Mouse (Mus musculus) layer of hippocampus, adult 9-10 months (tissue): Measurements from ENCODE around the gene Sptbn2.

ENCODE experiments used
- DNase-seq: peaks from one replicate; pipeline ENCODE4 v3.0.0; 2022; ENCODE audit warnings: low spot score

Sptbn2 gene

GRCm38 (mm10) chr19:4785206-4785605, 74.2 kb downstream of the Sptbn2 start:
- DNase-seq = no peak

- no peak for DNase-seq
Measured at GRCm38 (mm10) chr19:4786313-4786712, 75.3 kb downstream of the Sptbn2 start.

DNA sequence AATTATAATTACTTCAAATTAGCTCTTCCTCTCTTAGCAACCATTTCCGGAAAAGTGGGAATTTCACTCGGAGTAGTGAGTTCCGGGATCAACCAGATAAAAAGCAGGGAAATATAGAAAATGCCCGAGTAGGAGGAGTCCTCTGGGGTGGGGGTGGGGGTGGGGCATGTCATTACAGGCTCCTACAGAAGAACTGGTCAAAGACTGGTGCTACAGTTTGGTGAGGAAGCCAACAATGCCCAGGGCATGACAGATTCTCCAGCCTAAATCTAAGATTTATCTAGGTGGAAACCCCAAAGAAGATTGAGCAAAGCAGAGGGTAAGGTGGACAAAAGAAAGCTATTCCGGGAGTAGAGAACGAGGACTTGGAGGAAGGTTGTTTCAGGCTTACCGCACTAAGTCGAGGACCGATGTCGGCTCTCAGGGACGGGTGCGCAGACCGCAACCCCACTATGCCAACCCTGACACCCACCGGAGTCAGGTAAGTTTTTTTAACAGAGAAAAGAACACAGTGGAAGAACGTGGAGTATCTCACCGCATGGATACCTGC, 82.4 kb downstream of the Sptbn2 start:
- DNase-seq = no peak

DNA sequence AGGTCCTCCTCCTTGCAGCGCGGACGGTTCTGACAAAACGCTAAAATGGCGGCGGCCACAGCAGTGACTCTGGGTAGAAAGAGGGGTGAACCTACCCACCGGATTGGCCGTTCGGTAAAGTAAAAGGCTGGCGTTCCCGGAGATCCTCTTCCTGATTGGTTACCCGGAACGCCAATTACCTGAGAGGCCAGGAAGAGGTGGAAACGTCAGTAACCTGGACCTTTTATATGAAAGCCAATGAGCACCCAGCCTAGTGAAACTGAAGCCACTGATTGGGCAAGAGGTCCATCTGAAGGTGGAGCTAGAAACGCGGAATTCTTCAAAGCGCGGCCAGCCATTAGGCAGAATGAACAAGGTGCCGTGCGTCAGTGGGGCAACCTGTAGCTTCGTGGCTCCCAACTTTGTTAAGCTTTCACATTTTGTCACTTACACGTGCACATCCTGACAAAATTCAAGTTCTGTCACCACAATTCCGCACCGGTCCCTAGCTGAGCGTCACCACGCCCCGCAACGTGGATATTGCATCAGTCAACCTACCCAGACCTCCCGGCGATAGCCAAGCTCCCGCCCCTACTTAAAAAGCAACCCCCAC, 83.0 kb downstream of the Sptbn2 start, which contains the start of gene Rbm4:
TSS of gene Rbm4 (minus strand) at position 71 of the 592 bp plus-strand sequence.
- peak; percentile 99 for DNase-seq

GRCm38 (mm10) chr19:4795929-4796328, 85.0 kb downstream of the Sptbn2 start:
- DNase-seq = no peak

GRCm38 (mm10) chr19:4797846-4798245, 86.9 kb downstream of the Sptbn2 start:
- no peak for DNase-seq

DNA sequence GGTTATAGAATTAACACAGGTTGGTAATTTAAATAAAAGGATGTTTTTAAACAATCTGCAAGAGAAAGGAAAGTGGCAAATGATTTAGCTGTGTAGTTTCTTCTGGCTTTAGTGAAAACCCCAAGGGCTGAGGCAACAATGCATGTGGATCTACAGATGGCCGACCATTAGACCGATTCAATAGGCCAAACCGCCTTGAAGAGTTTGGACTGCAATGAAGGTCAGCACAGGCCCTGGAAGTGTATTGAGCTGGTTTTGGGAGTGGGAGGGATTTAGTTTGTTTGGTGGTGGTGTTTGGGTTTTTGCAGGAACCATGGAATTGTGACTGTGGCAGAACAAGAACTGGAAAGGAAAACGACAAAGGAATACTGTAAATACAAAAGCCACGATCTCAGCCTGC, 88.1 kb downstream of the Sptbn2 start:
- no peak for DNase-seq
